Mouse (Mus musculus): ENCODE results near the gene Ilf3. TPM values are rescaled to one million over a fixed set of nuclear protein-coding genes. Genes with fewer than 3 reads are reported as not detected.
A peak's percentile ranks its signal among the peaks of the same experiment; 100 is the strongest.

The Ilf3 gene
- polyA plus RNA-seq, 1 experiment = 54.2 TPM

- 36% methylated on average over 11 of the region's 11 CpGs for WGBS
- Histone ChIP-seq H3K4me1 (ENCODE audit: control insufficient read depth, insufficient read depth, insufficient read length) (0 out of 2 replicates have a peak, but pooled peaks cover 2% of the 10 kb centered on the region), H3K4me3 (ENCODE audit: extremely low read depth, insufficient read depth, insufficient read length) (no peak overlapping the region), H3K36me3 (ENCODE audit: control insufficient read depth, insufficient read depth, low read length) (no peaks in the 10 kb centered on the region), H3K27ac (ENCODE audit: insufficient read depth, low read length) (no peak overlapping the region), H3K27me3 (ENCODE audit: control insufficient read depth, insufficient read depth, low read length) (no peaks in the 10 kb centered on the region)
- DNase-seq (ENCODE audit: low read depth in 1 of 2, low spot score in 2 of 2) = no peak
- TF ChIP-seq CTCF (IDR thresholded peaks at IDR 0.05; ENCODE audit: extremely low read depth, insufficient read depth, insufficient read length, insufficient replicate concordance) (no peak), POLR2A (IDR thresholded peaks at IDR 0.05; ENCODE audit: low read depth, low read length) (no peak)
Measured at GRCm38 (mm10) chr9:21369080-21369479, 1.4 kb downstream of the Ilf3 start.

- no peak for TF ChIP-seq POLR2A (IDR thresholded peaks at IDR 0.05; ENCODE audit: low read depth, low read length)
- no peak for TF ChIP-seq CTCF (IDR thresholded peaks at IDR 0.05; ENCODE audit: extremely low read depth, insufficient read depth, insufficient read length, insufficient replicate concordance)
- Histone ChIP-seq H3K27me3 (ENCODE audit: control insufficient read depth, insufficient read depth, low read length) (no peaks in the 10 kb centered on the region), H3K27ac (ENCODE audit: insufficient read depth, low read length) (no peak overlapping the region), H3K4me1 (ENCODE audit: control insufficient read depth, insufficient read depth, insufficient read length) (0 out of 2 replicates have a peak, but pooled peaks cover 2% of the 10 kb centered on the region), H3K36me3 (ENCODE audit: control insufficient read depth, insufficient read depth, low read length) (no peaks in the 10 kb centered on the region), H3K4me3 (ENCODE audit: extremely low read depth, insufficient read depth, insufficient read length) (no peak overlapping the region)
- DNase-seq (ENCODE audit: low read depth in 1 of 2, low spot score in 2 of 2) = no peak
- 47% methylated on average over 2 of the region's 2 CpGs for WGBS
Measured at GRCm38 (mm10) chr9:21370876-21371275, 3.2 kb downstream of the Ilf3 start.

GRCm38 (mm10) chr9:21372508-21372907 lies 4.8 kb downstream of the Ilf3 start:
- Histone ChIP-seq H3K27me3 (ENCODE audit: control insufficient read depth, insufficient read depth, low read length) (no peaks in the 10 kb centered on the region), H3K27ac (ENCODE audit: insufficient read depth, low read length) (no peak overlapping the region), H3K36me3 (ENCODE audit: control insufficient read depth, insufficient read depth, low read length) (no peaks in the 10 kb centered on the region), H3K4me1 (ENCODE audit: control insufficient read depth, insufficient read depth, insufficient read length) (0 out of 2 replicates have a peak, but pooled peaks cover 2% of the 10 kb centered on the region), H3K4me3 (ENCODE audit: extremely low read depth, insufficient read depth, insufficient read length) (no peak overlapping the region)
- WGBS = 9% methylated on average over 1 of the region's 1 CpGs
- no peak for TF ChIP-seq CTCF (IDR thresholded peaks at IDR 0.05; ENCODE audit: extremely low read depth, insufficient read depth, insufficient read length, insufficient replicate concordance)
- no peak for TF ChIP-seq POLR2A (IDR thresholded peaks at IDR 0.05; ENCODE audit: low read depth, low read length)
- no peak for DNase-seq (ENCODE audit: low read depth in 1 of 2, low spot score in 2 of 2)

GRCm38 (mm10) chr9:21379195-21379594 lies 11.5 kb downstream of the Ilf3 start:
- Histone ChIP-seq H3K4me1 (ENCODE audit: control insufficient read depth, insufficient read depth, insufficient read length) (0 out of 2 replicates have a peak, but pooled peaks cover 2% of the 10 kb centered on the region), H3K27ac (ENCODE audit: insufficient read depth, low read length) (no peak overlapping the region), H3K27me3 (ENCODE audit: control insufficient read depth, insufficient read depth, low read length) (no peaks in the 10 kb centered on the region), H3K36me3 (ENCODE audit: control insufficient read depth, insufficient read depth, low read length) (peaks cover 2% of the 10 kb centered on the region; the same call in 1 of the 2 replicates), H3K4me3 (ENCODE audit: extremely low read depth, insufficient read depth, insufficient read length) (no peak overlapping the region)
- peak in 1 of 2 experiments; percentile 22 for DNase-seq (ENCODE audit: low read depth in 1 of 2, low spot score in 2 of 2)
- 41% methylated on average over 3 of the region's 3 CpGs for WGBS
- TF ChIP-seq CTCF (IDR thresholded peaks at IDR 0.05; ENCODE audit: extremely low read depth, insufficient read depth, insufficient read length, insufficient replicate concordance) (no peak), POLR2A (IDR thresholded peaks at IDR 0.05; ENCODE audit: low read depth, low read length) (no peak)

GRCm38 (mm10) chr9:21380868-21381267 lies 13.2 kb downstream of the Ilf3 start:
- Histone ChIP-seq H3K27ac (ENCODE audit: insufficient read depth, low read length) (no peak overlapping the region), H3K36me3 (ENCODE audit: control insufficient read depth, insufficient read depth, low read length) (peaks cover 2% of the 10 kb centered on the region; the same call in 1 of the 2 replicates), H3K4me3 (ENCODE audit: extremely low read depth, insufficient read depth, insufficient read length) (no peak overlapping the region), H3K27me3 (ENCODE audit: control insufficient read depth, insufficient read depth, low read length) (no peaks in the 10 kb centered on the region), H3K4me1 (ENCODE audit: control insufficient read depth, insufficient read depth, insufficient read length) (0 out of 2 replicates have a peak, but pooled peaks cover 2% of the 10 kb centered on the region)
- TF ChIP-seq POLR2A (IDR thresholded peaks at IDR 0.05; ENCODE audit: low read depth, low read length) (no peak), CTCF (IDR thresholded peaks at IDR 0.05; ENCODE audit: extremely low read depth, insufficient read depth, insufficient read length, insufficient replicate concordance) (no peak)
- no peak for DNase-seq (ENCODE audit: low read depth in 1 of 2, low spot score in 2 of 2)

- Histone ChIP-seq H3K4me1 (ENCODE audit: control insufficient read depth, insufficient read depth, insufficient read length) (0 out of 2 replicates have a peak, but pooled peaks cover 2% of the 10 kb centered on the region), H3K27ac (ENCODE audit: insufficient read depth, low read length) (no peak overlapping the region), H3K4me3 (ENCODE audit: extremely low read depth, insufficient read depth, insufficient read length) (no peak overlapping the region), H3K27me3 (ENCODE audit: control insufficient read depth, insufficient read depth, low read length) (no peaks in the 10 kb centered on the region), H3K36me3 (ENCODE audit: control insufficient read depth, insufficient read depth, low read length) (peaks cover 5% of the 10 kb centered on the region)
- DNase-seq (ENCODE audit: low read depth in 1 of 2, low spot score in 2 of 2) = no peak
- TF ChIP-seq POLR2A (IDR thresholded peaks at IDR 0.05; ENCODE audit: low read depth, low read length) = no peak
- no peak for TF ChIP-seq CTCF (IDR thresholded peaks at IDR 0.05; ENCODE audit: extremely low read depth, insufficient read depth, insufficient read length, insufficient replicate concordance)
Measured at GRCm38 (mm10) chr9:21383966-21384365, 16.3 kb downstream of the Ilf3 start.

GRCm38 (mm10) chr9:21392646-21393175 lies 25.0 kb downstream of the Ilf3 start:
- peaks cover 60% of the 10 kb centered on the region for H3K36me3 ChIP-seq (ENCODE audit: control insufficient read depth, insufficient read depth, low read length)
- no peak for DNase-seq (ENCODE audit: low read depth in 1 of 2, low spot score in 2 of 2)
- no peak overlapping the region for H3K4me3 ChIP-seq (ENCODE audit: extremely low read depth, insufficient read depth, insufficient read length)
- H3K4me1 ChIP-seq (ENCODE audit: control insufficient read depth, insufficient read depth, insufficient read length) = no peaks in the 10 kb centered on the region
- no peaks in the 10 kb centered on the region for H3K27me3 ChIP-seq (ENCODE audit: control insufficient read depth, insufficient read depth, low read length)
- no peak overlapping the region for H3K27ac ChIP-seq (ENCODE audit: insufficient read depth, low read length)
- TF ChIP-seq POLR2A (IDR thresholded peaks at IDR 0.05; ENCODE audit: low read depth, low read length) = no peak
- no peak for TF ChIP-seq CTCF (IDR thresholded peaks at IDR 0.05; ENCODE audit: extremely low read depth, insufficient read depth, insufficient read length, insufficient replicate concordance)
- WGBS = 94% methylated on average over 10 of the region's 10 CpGs
